Mouse (Mus musculus): Measurements from ENCODE around the gene Glt28d2. TPM values are rescaled to one million over a fixed set of nuclear protein-coding genes. Genes with fewer than 3 reads are reported as not detected.

Gene Glt28d2
- polyA plus RNA-seq, 1 experiment from 2014 or later: 2.2 TPM

- 49% methylated on average over 4 of the region's 4 CpGs for WGBS
- Histone ChIP-seq H3K9ac (ENCODE audit: low read length) (no peak overlapping the region), H3K27ac (replicated peaks in 1 of 2; ENCODE audit: control insufficient read depth in 1 of 2, insufficient read depth in 1 of 2, low read depth in 2 of 2, low read length in 2 of 2) (no peak overlapping the region), H3K4me3 (ENCODE audit: control insufficient read depth in 1 of 2, insufficient read depth in 1 of 2, low read depth in 1 of 2, low read length in 2 of 2) (no peak overlapping the region), H3K9me3 (ENCODE audit: control insufficient read depth, low read length) (no peaks in the 10 kb centered on the region), H3K4me1 (ENCODE audit: control insufficient read depth in 2 of 2, insufficient read depth in 2 of 2, low read length in 2 of 2) (no peaks in the 10 kb centered on the region), H3K4me2 (ENCODE audit: low read length) (no peak overlapping the region), H3K36me3 (ENCODE audit: control insufficient read depth, insufficient read depth, low read length) (no peaks in the 10 kb centered on the region), H3K27me3 (ENCODE audit: control insufficient read depth, insufficient read depth, low read length) (no peaks in the 10 kb centered on the region)
- no peak for ATAC-seq (ENCODE audit: insufficient number of reproducible peaks, insufficient read depth, low FRiP score, low read depth)
Observed at GRCm38 (mm10) chr3:85827283-85827682, 60.0 kb downstream of the Glt28d2 start.

- no peak for ATAC-seq (ENCODE audit: insufficient number of reproducible peaks, insufficient read depth, low FRiP score, low read depth)
- H3K36me3 ChIP-seq (ENCODE audit: control insufficient read depth, insufficient read depth, low read length): no peaks in the 10 kb centered on the region
- no peak overlapping the region for H3K4me3 ChIP-seq (ENCODE audit: control insufficient read depth in 1 of 2, insufficient read depth in 1 of 2, low read depth in 1 of 2, low read length in 2 of 2)
- H3K9ac ChIP-seq (ENCODE audit: low read length): no peak overlapping the region
- H3K4me2 ChIP-seq (ENCODE audit: low read length): no peak overlapping the region
- no peaks in the 10 kb centered on the region for H3K9me3 ChIP-seq (ENCODE audit: control insufficient read depth, low read length)
- H3K27ac ChIP-seq (replicated peaks in 1 of 2; ENCODE audit: control insufficient read depth in 1 of 2, insufficient read depth in 1 of 2, low read depth in 2 of 2, low read length in 2 of 2): no peak overlapping the region
- no peaks in the 10 kb centered on the region for H3K27me3 ChIP-seq (ENCODE audit: control insufficient read depth, insufficient read depth, low read length)
- no peaks in the 10 kb centered on the region for H3K4me1 ChIP-seq (ENCODE audit: control insufficient read depth in 2 of 2, insufficient read depth in 2 of 2, low read length in 2 of 2)
- WGBS: 79% methylated on average over 15 of the region's 15 CpGs
Observed at GRCm38 (mm10) chr3:85820839-85821548, 66.3 kb downstream of the Glt28d2 start.

Other genes with a start within 250 kb of the Glt28d2 start
- gene Fam160a1, start 70.2 kb downstream of the Glt28d2 start, polyA plus RNA-seq (2014; fragmentation: Nextera tagmentation; extraction: Ambion mirVana): 7.4 TPM in 2 replicates
- gene Gm37240, start within 50 bp of the Glt28d2 start, polyA plus RNA-seq (2014; fragmentation: Nextera tagmentation; extraction: Ambion mirVana): 12.3 and 19.4 TPM in 2 replicates
- 15.2 and 17.6 TPM in 2 replicates for gene Sh3d19, start 83.6 kb upstream of the Glt28d2 start, polyA plus RNA-seq (2014; fragmentation: Nextera tagmentation; extraction: Ambion mirVana)
- not detected in 2 replicates for gene Prss48, start 115.0 kb upstream of the Glt28d2 start, polyA plus RNA-seq (2014; fragmentation: Nextera tagmentation; extraction: Ambion mirVana)

Data from heart, embryonic 14.5 days (tissue).